Mouse (Mus musculus) erythroblast, embryonic 14.5 days (primary cell): ENCODE data around the gene Spata1.

Experiments used
- GATA1 ChIP-seq: IDR thresholded peaks from 2 replicates; pipeline ENCODE4 v1.6.1; 2012; ENCODE audit warnings: low read length, inconsistent platforms, mixed read lengths
- TAL1 ChIP-seq: IDR thresholded peaks from 3 replicates; pipeline ENCODE4 v1.6.1; 2012; ENCODE audit warnings: low read length, inconsistent platforms, mixed read lengths

DNA sequence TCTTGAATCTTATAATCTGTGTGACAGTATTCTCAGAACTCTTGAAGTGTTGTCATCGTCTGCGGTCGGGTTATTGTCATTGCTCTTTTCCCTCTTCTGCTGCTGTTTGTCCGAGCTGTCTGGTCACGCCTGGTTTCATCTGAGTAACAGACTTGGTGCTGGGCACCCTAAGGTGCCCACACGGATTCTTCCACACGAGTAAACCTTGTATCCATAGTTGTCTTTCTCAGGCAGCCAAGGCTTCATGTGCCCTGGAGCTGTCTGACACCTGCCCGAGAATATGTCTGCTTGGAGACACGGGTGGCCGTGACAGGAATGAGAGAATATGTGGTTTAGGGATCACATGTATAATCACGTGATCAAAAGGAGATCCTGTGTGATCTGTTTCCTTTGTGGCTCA lies 64.0 kb downstream of the Spata1 start:
- TF ChIP-seq TAL1 (no peak), GATA1 (no peak)
